Mouse (Mus musculus) bone marrow, adult 2 months (tissue): ENCODE results near the gene Gnat1. TPM values are rescaled to one million over a fixed set of nuclear protein-coding genes. Genes with fewer than 3 reads are reported as not detected.
"Not testable (repeated sequence)": the region's sequence is repeated elsewhere in the genome, so short reads cannot be mapped to it uniquely, and the experiment has no call there.

Source experiments
- H3K27ac ChIP-seq: fragments of 200-500 bp; 2 replicates; pipeline ENCODE4 v1.5.1; 2012; ENCODE audit warnings: low read depth, mild to moderate bottlenecking, control low read depth, inconsistent platforms, low read length; ENCODE audit not compliant: control insufficient read depth, poor library complexity, insufficient read depth
- H3K4me1 ChIP-seq: fragments of 200-500 bp; 2 replicates; pipeline ENCODE4 v1.6.1; 2011; ENCODE audit warnings: low read length; ENCODE audit not compliant: control insufficient read depth, insufficient read depth
- H3K4me3 ChIP-seq: fragments of 200-500 bp; replicated peaks from 2 replicates; pipeline ENCODE3; 2011; ENCODE audit warnings: mild to moderate bottlenecking, low read depth, low read length, control low read depth; ENCODE audit not compliant: control insufficient read depth
- CTCF ChIP-seq: fragments of 200-500 bp; IDR thresholded peaks from 2 replicates; pipeline ENCODE4 v1.5.1; 2011; ENCODE audit warnings: low read length, control low read depth; ENCODE audit not compliant: control insufficient read depth, insufficient read depth
- POLR2A ChIP-seq: fragments of 200-500 bp; IDR thresholded peaks from 2 replicates; pipeline ENCODE4 v1.6.1; 2011; ENCODE audit warnings: low read depth, mild to moderate bottlenecking, control low read depth, low read length, borderline replicate concordance; ENCODE audit not compliant: control insufficient read depth
- WGBS: fragments of 180-500 bp; shearing (Covaris S2); methylation state at CpG from one replicate; pipeline ENCODE4 v1.1.7; 2018; 5-methylcytosine and 5-hydroxymethylcytosine counted together
- polyA plus RNA-seq: library from polyadenylated mRNA; stranded (reverse); fragments of >200 nt; gene quantifications from 2 replicates; pipeline ENCODE4 v1.2.4, GENCODE M21; 2011; ENCODE audit warnings: low replicate concordance; ENCODE audit not compliant: missing spikeins, insufficient read depth, insufficient read length

The Gnat1 gene
- polyA plus RNA-seq, 1 experiment = not detected

- WGBS = 29% methylated on average over 17 of the region's 17 CpGs
- H3K4me3 ChIP-seq = no peak overlapping the region
- no peaks in the 10 kb centered on the region for H3K4me1 ChIP-seq
- H3K27ac ChIP-seq = no peak overlapping the region
- no peak for TF ChIP-seq POLR2A
- TF ChIP-seq CTCF = peak; percentile 36; the same call in 1 of the 2 replicates
These were observed 5.9 kb upstream of the Gnat1 start for GRCm38 (mm10) chr9:107685231-107685981.

- Histone ChIP-seq H3K27ac (no peak overlapping the region), H3K4me1 (no peaks in the 10 kb centered on the region), H3K4me3 (no peak overlapping the region)
- WGBS = 85% methylated on average over 20 of the region's 20 CpGs
- TF ChIP-seq POLR2A = no peak
- no peak for TF ChIP-seq CTCF
These were observed 2.9 kb upstream of the Gnat1 start for GRCm38 (mm10) chr9:107682405-107682804.

GRCm38 (mm10) chr9:107678861-107679260, 651 bp downstream of the Gnat1 start:
- no peak for TF ChIP-seq CTCF
- TF ChIP-seq POLR2A = no peak
- WGBS = 88% methylated on average over 2 of the region's 2 CpGs
- Histone ChIP-seq H3K4me3 (no peak overlapping the region), H3K27ac (no peak overlapping the region), H3K4me1 (peaks cover 2% of the 10 kb centered on the region; the same call in 1 of the 2 replicates)

GRCm38 (mm10) chr9:107677819-107678526, 1.5 kb downstream of the Gnat1 start:
- not testable (repeated sequence) for H3K27ac ChIP-seq, H3K4me3 ChIP-seq, H3K4me1 ChIP-seq
- WGBS = 34% methylated on average over 14 of the region's 14 CpGs

- no peak overlapping the region for H3K27ac ChIP-seq
- no peak overlapping the region for H3K4me3 ChIP-seq
- H3K4me1 ChIP-seq = peaks cover 2% of the 10 kb centered on the region; the same call in 1 of the 2 replicates
- TF ChIP-seq CTCF (peak; percentile 92), POLR2A (no peak)
- WGBS = 19% methylated on average over 17 of the region's 17 CpGs
These were observed 2.3 kb downstream of the Gnat1 start for GRCm38 (mm10) chr9:107677091-107677784.

GRCm38 (mm10) chr9:107676302-107676701, 3.2 kb downstream of the Gnat1 start:
- WGBS = 2% methylated on average over 25 of the region's 25 CpGs
- Histone ChIP-seq H3K27ac (no peak overlapping the region), H3K4me3 (no peak overlapping the region), H3K4me1 (peaks cover 2% of the 10 kb centered on the region; the same call in 1 of the 2 replicates)
- no peak for TF ChIP-seq CTCF
- no peak for TF ChIP-seq POLR2A

GRCm38 (mm10) chr9:107675671-107676301, 3.7 kb downstream of the Gnat1 start:
- H3K4me3 ChIP-seq = peak overlapping the region; percentile 5
- no peak overlapping the region for H3K27ac ChIP-seq
- H3K4me1 ChIP-seq = peaks cover 2% of the 10 kb centered on the region; the same call in 1 of the 2 replicates
- TF ChIP-seq POLR2A = no peak
- peak; percentile 39; the same call in 1 of the 2 replicates for TF ChIP-seq CTCF
- WGBS = under 1% methylated on average over 39 of the region's 39 CpGs
